8 mouse cellular contexts compared by ENCODE assay signal in the genomic region with DNA sequence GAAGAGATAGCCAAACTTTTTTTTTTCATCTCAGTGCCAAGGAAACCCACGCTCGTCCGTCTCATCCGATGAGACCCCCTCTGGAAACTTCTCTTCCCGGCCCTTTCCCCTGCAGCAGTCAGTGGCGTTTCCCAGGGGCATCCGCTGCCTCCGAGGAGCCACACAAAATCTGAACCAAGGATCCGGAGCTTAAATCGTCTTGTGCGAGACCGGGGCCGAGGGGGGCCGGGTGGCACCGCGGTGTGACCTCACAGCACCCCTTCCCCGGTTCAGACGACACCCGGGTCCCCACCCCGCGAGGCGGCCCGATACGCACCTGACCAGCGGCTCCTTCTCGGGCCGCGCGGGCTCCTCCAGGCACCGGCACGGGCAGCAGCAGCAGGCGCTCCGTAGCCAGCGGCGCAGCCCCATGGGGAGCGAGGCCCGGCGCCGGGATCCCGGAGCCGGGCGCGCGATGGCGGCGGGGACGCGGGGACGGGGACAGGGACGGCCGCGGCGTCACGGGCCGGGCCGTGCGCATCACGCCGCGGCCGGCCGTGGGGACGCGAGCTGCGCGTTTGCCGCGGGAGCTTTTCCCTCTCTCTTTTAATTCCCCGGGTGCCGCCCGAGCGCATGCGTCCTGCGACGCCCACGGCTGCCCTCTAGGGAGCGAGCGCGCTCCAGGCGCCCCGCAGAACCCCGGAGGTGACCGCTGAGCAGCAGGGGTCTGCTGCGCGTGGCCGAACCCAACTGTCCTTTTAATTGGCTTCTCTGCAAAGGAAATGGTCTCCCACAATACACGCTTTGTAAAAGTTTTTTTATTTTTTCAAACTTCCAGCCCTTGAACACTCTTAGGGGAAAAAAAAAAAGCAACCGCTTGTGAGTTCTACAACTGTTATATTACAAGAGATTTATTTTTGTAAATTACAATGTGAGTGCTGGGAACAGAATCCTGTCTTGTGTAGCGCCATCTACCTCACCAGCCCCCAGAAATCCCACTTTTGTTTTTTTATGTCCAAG. TPM values are rescaled to one million over a fixed set of nuclear protein-coding genes. Genes with fewer than 3 reads are reported as not detected.
A peak's percentile ranks its signal among the peaks of the same experiment; 100 is the strongest.
DNase-seq lines count a peak whose midpoint lies in the region; ATAC-seq and TF ChIP-seq lines count a peak whose summit lies in the region.

Mreg (minus strand) TSS at position 607 of the 999 bp plus-strand sequence.

- TF ChIP-seq EP300 in stomach, postnatal 0 days (optimal IDR thresholded peaks at IDR 0.05): no peak

- ATAC-seq in embryonic facial prominence, embryonic 12.5 days (ENCODE audit: insufficient number of reproducible peaks, insufficient read depth, low FRiP score, low TSS enrichment): peak; percentile 47; the same call in 1 of the 2 replicates
- ATAC-seq in heart, embryonic 11.5 days (replicated peaks; ENCODE audit: insufficient number of reproducible peaks, low FRiP score, low TSS enrichment): 0 out of 2 replicates have a peak, but pooled peaks have one; percentile 61
- peak; percentile 86 for ATAC-seq in kidney, embryonic 15.5 days (replicated peaks; ENCODE audit: low FRiP score)
- ATAC-seq in liver, embryonic 15.5 days (ENCODE audit: insufficient read depth): peak; percentile 72
- peak; percentile 82 for ATAC-seq in neural tube, embryonic 12.5 days (ENCODE audit: low FRiP score, low read depth)
- peak; percentile 71 for ATAC-seq in stomach, postnatal 0 days (ENCODE audit: low FRiP score, low TSS enrichment)

- DNase-seq in urinary bladder, adult 18-20 months (ENCODE audit: low spot score in 2 of 2): peak; percentile 52 to 80
- no peak for DNase-seq in urinary bladder, postnatal 10 days (ENCODE audit: low spot score)
- DNase-seq in stomach, postnatal 0 days (ENCODE audit: low spot score): peak; percentile 75

- peak within 1 kb of the TSS; percentile 95 for H3K4me2 ChIP-seq in embryonic facial prominence, embryonic 12.5 days (replicated peaks)
- peak within 1 kb of the TSS; percentile 92 for H3K4me2 ChIP-seq in heart, embryonic 11.5 days
- H3K4me2 ChIP-seq in kidney, embryonic 15.5 days: peak within 1 kb of the TSS; percentile 99
- peak within 1 kb of the TSS; percentile 73 for H3K4me2 ChIP-seq in liver, embryonic 15.5 days
- peak within 1 kb of the TSS; percentile 96 for H3K4me2 ChIP-seq in neural tube, embryonic 12.5 days (replicated peaks)
- peak within 1 kb of the TSS; percentile 89 for H3K4me2 ChIP-seq in stomach, postnatal 0 days (replicated peaks; ENCODE audit: low read depth)

- H3K36me3 ChIP-seq in embryonic facial prominence, embryonic 12.5 days: no peaks in the 10 kb centered on the region
- H3K36me3 ChIP-seq in heart, embryonic 11.5 days (ENCODE audit: control insufficient read depth, insufficient read depth, low read length): no peaks in the 10 kb centered on the region
- H3K36me3 ChIP-seq in kidney, embryonic 15.5 days: no peaks in the 10 kb centered on the region
- no peaks in the 10 kb centered on the region for H3K36me3 ChIP-seq in liver, embryonic 15.5 days (replicated peaks)
- no peaks in the 10 kb centered on the region for H3K36me3 ChIP-seq in neural tube, embryonic 12.5 days
- no peaks in the 10 kb centered on the region for H3K36me3 ChIP-seq in stomach, postnatal 0 days (ENCODE audit: control insufficient read depth, insufficient read depth, low read length)

- H3K27ac ChIP-seq in embryonic facial prominence, embryonic 12.5 days: peak within 1 kb of the TSS; percentile 63; the same call in 1 of the 2 replicates
- no peak within 1 kb of the TSS; the same call in 1 of the 2 replicates for H3K27ac ChIP-seq in heart, embryonic 11.5 days (ENCODE audit: low read depth, low read length)
- H3K27ac ChIP-seq in kidney, embryonic 15.5 days: peak within 1 kb of the TSS; percentile 46
- H3K27ac ChIP-seq in liver, embryonic 15.5 days (replicated peaks): peak within 1 kb of the TSS; percentile 14; the same call in 1 of the 2 replicates
- H3K27ac ChIP-seq in neural tube, embryonic 12.5 days: no peak within 1 kb of the TSS
- peak within 1 kb of the TSS; percentile 53 for H3K27ac ChIP-seq in stomach, postnatal 0 days (replicated peaks)

- 0 out of 2 replicates have a peak, but pooled peaks cover 4% of the 10 kb centered on the region for H3K4me1 ChIP-seq in embryonic facial prominence, embryonic 12.5 days
- peaks cover 12% of the 10 kb centered on the region for H3K4me1 ChIP-seq in heart, embryonic 11.5 days (ENCODE audit: control insufficient read depth, insufficient read depth, low read length)
- peaks cover 14% of the 10 kb centered on the region for H3K4me1 ChIP-seq in kidney, embryonic 15.5 days
- no peaks in the 10 kb centered on the region; the same call in 1 of the 2 replicates for H3K4me1 ChIP-seq in liver, embryonic 15.5 days (replicated peaks)
- no peaks in the 10 kb centered on the region for H3K4me1 ChIP-seq in neural tube, embryonic 12.5 days
- no peaks in the 10 kb centered on the region for H3K4me1 ChIP-seq in stomach, postnatal 0 days (replicated peaks; ENCODE audit: control insufficient read depth, insufficient read depth)

- peak; percentile 63 for TF ChIP-seq CTCF in stomach, postnatal 0 days (IDR thresholded peaks at IDR 0.05; ENCODE audit: low read depth)

- H3K27me3 ChIP-seq in embryonic facial prominence, embryonic 12.5 days: peaks cover 8% of the 10 kb centered on the region; the same call in 1 of the 2 replicates
- no peaks in the 10 kb centered on the region for H3K27me3 ChIP-seq in heart, embryonic 11.5 days (ENCODE audit: control insufficient read depth, insufficient read depth, low read length)
- H3K27me3 ChIP-seq in kidney, embryonic 15.5 days: peaks cover 4% of the 10 kb centered on the region; the same call in 1 of the 2 replicates
- peaks cover 42% of the 10 kb centered on the region for H3K27me3 ChIP-seq in liver, embryonic 15.5 days
- H3K27me3 ChIP-seq in neural tube, embryonic 12.5 days (replicated peaks): no peaks in the 10 kb centered on the region
- H3K27me3 ChIP-seq in stomach, postnatal 0 days (ENCODE audit: control insufficient read depth, insufficient read depth, low read length): no peaks in the 10 kb centered on the region

- WGBS in embryonic facial prominence, embryonic 12.5 days: under 1% methylated on average over 85 of the region's 89 CpGs
- under 1% methylated on average over 69 of the region's 89 CpGs for WGBS in heart, embryonic 11.5 days (ENCODE audit: insufficient replicate concordance)
- under 1% methylated on average over 89 of the region's 89 CpGs for WGBS in kidney, embryonic 15.5 days
- under 1% methylated on average over 89 of the region's 89 CpGs for WGBS in liver, embryonic 15.5 days (ENCODE audit: insufficient replicate concordance)
- under 1% methylated on average over 85 of the region's 89 CpGs for WGBS in neural tube, embryonic 12.5 days
- under 1% methylated on average over 79 of the region's 89 CpGs for WGBS in stomach, postnatal 0 days

- peak within 1 kb of the TSS; percentile 70 for H3K9ac ChIP-seq in embryonic facial prominence, embryonic 12.5 days
- H3K9ac ChIP-seq in heart, embryonic 11.5 days (ENCODE audit: low read depth, low read length): peak within 1 kb of the TSS; percentile 68
- H3K9ac ChIP-seq in kidney, embryonic 15.5 days: peak within 1 kb of the TSS; percentile 74
- H3K9ac ChIP-seq in liver, embryonic 15.5 days: peak within 1 kb of the TSS; percentile 52
- H3K9ac ChIP-seq in neural tube, embryonic 12.5 days: peak within 1 kb of the TSS; percentile 79
- peak within 1 kb of the TSS; percentile 76 for H3K9ac ChIP-seq in stomach, postnatal 0 days (ENCODE audit: low read length)

- H3K4me3 ChIP-seq in embryonic facial prominence, embryonic 12.5 days: peak within 1 kb of the TSS; percentile 74
- H3K4me3 ChIP-seq in heart, embryonic 11.5 days (ENCODE audit: low read depth, low read length): peak within 1 kb of the TSS; percentile 60
- H3K4me3 ChIP-seq in kidney, embryonic 15.5 days (replicated peaks): peak within 1 kb of the TSS; percentile 75
- H3K4me3 ChIP-seq in liver, embryonic 15.5 days (replicated peaks): peak within 1 kb of the TSS; percentile 63
- peak within 1 kb of the TSS; percentile 72 for H3K4me3 ChIP-seq in neural tube, embryonic 12.5 days
- H3K4me3 ChIP-seq in stomach, postnatal 0 days (ENCODE audit: low read depth, low read length): peak within 1 kb of the TSS; percentile 78

- H3K9me3 ChIP-seq in embryonic facial prominence, embryonic 12.5 days: no peaks in the 10 kb centered on the region
- no peaks in the 10 kb centered on the region for H3K9me3 ChIP-seq in heart, embryonic 11.5 days (replicated peaks; ENCODE audit: control insufficient read depth, low read length)
- H3K9me3 ChIP-seq in kidney, embryonic 15.5 days (replicated peaks): no peaks in the 10 kb centered on the region
- no peaks in the 10 kb centered on the region for H3K9me3 ChIP-seq in liver, embryonic 15.5 days (replicated peaks)
- H3K9me3 ChIP-seq in neural tube, embryonic 12.5 days: no peaks in the 10 kb centered on the region
- no peaks in the 10 kb centered on the region for H3K9me3 ChIP-seq in stomach, postnatal 0 days (ENCODE audit: control insufficient read depth, low read length)

RNA-seq across cellular contexts. Expression of gene Mreg, which starts in this region (rescaled TPM):
- 13.3 and 15.6 TPM in 2 replicates for polyA plus RNA-seq in embryonic facial prominence, embryonic 12.5 days (2016; fragmentation: Nextera tagmentation; extraction: Ambion mirVana)
- polyA plus RNA-seq in heart, embryonic 11.5 days (2014; fragmentation: Nextera tagmentation; extraction: Ambion mirVana): 4.8 and 4.9 TPM in 2 replicates
- polyA plus RNA-seq in kidney, embryonic 15.5 days (2015; fragmentation: Nextera tagmentation; extraction: Ambion mirVana): 5.4 and 5.7 TPM in 2 replicates
- 7.6 and 8.1 TPM in 2 replicates for polyA plus RNA-seq in liver, embryonic 15.5 days (2015; fragmentation: Nextera tagmentation; extraction: Ambion mirVana)
- 31.0 and 40.3 TPM in 2 replicates for polyA plus RNA-seq in neural tube, embryonic 12.5 days (2016; fragmentation: Nextera tagmentation; extraction: Ambion mirVana)
- polyA plus RNA-seq in stomach, postnatal 0 days (2015; fragmentation: Nextera tagmentation; extraction: Ambion mirVana): 34.6 and 37.7 TPM in 2 replicates

Comparison
In these comparisons a context has a peak if more than half of its experiments do, and no peak if none do; other contexts are left out.
1. H3K27ac ChIP-seq: peak in embryonic facial prominence, embryonic 12.5 days (single experiment), kidney, embryonic 15.5 days (single experiment), liver, embryonic 15.5 days (single experiment) and stomach, postnatal 0 days (single experiment); none in heart, embryonic 11.5 days (single experiment) and neural tube, embryonic 12.5 days (single experiment).
2. Peak in every context shown above with its lines, with median percentiles within 50 percentile points of each other: ATAC-seq, H3K4me2 ChIP-seq, H3K4me3 ChIP-seq and H3K9ac ChIP-seq.